Mouse (Mus musculus) frontal cortex, postnatal 25 days (tissue): ENCODE measurements around the gene Mpc1.
"Not testable (repeated sequence)": the region's sequence is repeated elsewhere in the genome, so short reads cannot be mapped to it uniquely, and the experiment has no call there.

ENCODE experiments used
- DNase-seq, 2 experiments: peaks; one replicate each; pipeline ENCODE4 v3.0.0; 2022; ENCODE audit warnings: low spot score in 2 of 2

Gene Mpc1

GRCm38 (mm10) chr17:8278356-8278755 lies 4.3 kb upstream of the Mpc1 start:
- DNase-seq = no peak

- DNase-seq = peak; percentile 90 to 92
These were observed 986 bp downstream of the Mpc1 start for GRCm38 (mm10) chr17:8283526-8284253.

- peak in 1 of 2 experiments; percentile 19 for DNase-seq
These were observed 1.6 kb downstream of the Mpc1 start for GRCm38 (mm10) chr17:8284254-8284661.

GRCm38 (mm10) chr17:8285056-8285455 lies 2.4 kb downstream of the Mpc1 start:
- no peak for DNase-seq

- no peak for DNase-seq
These were observed 4.3 kb downstream of the Mpc1 start for GRCm38 (mm10) chr17:8286987-8287386.

GRCm38 (mm10) chr17:8289993-8290679 lies 7.4 kb downstream of the Mpc1 start:
- no peak for DNase-seq

GRCm38 (mm10) chr17:8290736-8291135 lies 8.0 kb downstream of the Mpc1 start:
- no peak for DNase-seq

- no peak for DNase-seq
These were observed 13.1 kb downstream of the Mpc1 start for GRCm38 (mm10) chr17:8295825-8296224.

GRCm38 (mm10) chr17:8296313-8296844 lies 13.7 kb downstream of the Mpc1 start:
- DNase-seq = no peak

GRCm38 (mm10) chr17:8297746-8298145 lies 15.0 kb downstream of the Mpc1 start:
- no peak for DNase-seq

GRCm38 (mm10) chr17:8298281-8298680 lies 15.6 kb downstream of the Mpc1 start:
- DNase-seq = no peak

- DNase-seq = no peak
These were observed 16.8 kb downstream of the Mpc1 start for GRCm38 (mm10) chr17:8299524-8299923.

GRCm38 (mm10) chr17:8301515-8301914 lies 18.8 kb downstream of the Mpc1 start:
- DNase-seq = no peak

- DNase-seq = no peak
These were observed 20.2 kb downstream of the Mpc1 start for GRCm38 (mm10) chr17:8302772-8303438.

GRCm38 (mm10) chr17:8303671-8304070 lies 21.0 kb downstream of the Mpc1 start:
- no peak for DNase-seq

GRCm38 (mm10) chr17:8305801-8306200 lies 23.1 kb downstream of the Mpc1 start:
- DNase-seq = no peak

GRCm38 (mm10) chr17:8310838-8311614 lies 28.3 kb downstream of the Mpc1 start, which contains the start of gene Sft2d1:
Gene Sft2d1, plus strand, starts transcription at chr17:8311102.
- peak; percentile 96 to 98 for DNase-seq

- DNase-seq = no peak
These were observed 29.0 kb downstream of the Mpc1 start for GRCm38 (mm10) chr17:8311751-8312150.

GRCm38 (mm10) chr17:8313976-8314375 lies 31.3 kb downstream of the Mpc1 start:
- no peak for DNase-seq

GRCm38 (mm10) chr17:8316251-8316650 lies 33.5 kb downstream of the Mpc1 start:
- DNase-seq = no peak

- not testable (repeated sequence) for DNase-seq
These were observed 44.2 kb downstream of the Mpc1 start for GRCm38 (mm10) chr17:8326877-8327276.
